Mouse (Mus musculus): ENCODE data around the gene Myl6.
"Not testable (repeated sequence)": the region's sequence is repeated elsewhere in the genome, so short reads cannot be mapped to it uniquely, and the experiment has no call there.

Gene Myl6

DNA sequence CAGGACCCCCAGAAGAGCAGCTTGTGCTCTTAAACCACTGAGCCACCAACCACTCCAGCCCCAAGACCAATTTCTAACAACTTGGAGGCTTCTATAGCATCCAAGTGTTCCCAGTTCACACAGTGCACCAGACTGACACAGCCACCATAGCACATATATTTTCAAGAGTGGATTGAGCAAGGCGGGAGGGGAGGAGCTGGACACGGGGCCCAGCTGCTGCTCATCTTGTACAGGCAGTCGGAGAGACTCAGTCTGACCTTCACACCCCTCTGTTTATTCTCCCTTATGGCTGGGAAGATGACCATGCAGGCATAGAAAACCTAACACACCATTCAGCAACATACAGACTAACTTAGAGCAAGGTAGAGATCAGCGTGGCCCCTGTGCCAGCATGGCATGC, 15.9 kb upstream of the Myl6 start:
- no peak for DNase-seq

- no peak for DNase-seq
Measured at GRCm38 (mm10) chr10:128509203-128509602, 15.3 kb upstream of the Myl6 start.

GRCm38 (mm10) chr10:128508260-128508659, 14.3 kb upstream of the Myl6 start:
- DNase-seq, result no peak

DNA sequence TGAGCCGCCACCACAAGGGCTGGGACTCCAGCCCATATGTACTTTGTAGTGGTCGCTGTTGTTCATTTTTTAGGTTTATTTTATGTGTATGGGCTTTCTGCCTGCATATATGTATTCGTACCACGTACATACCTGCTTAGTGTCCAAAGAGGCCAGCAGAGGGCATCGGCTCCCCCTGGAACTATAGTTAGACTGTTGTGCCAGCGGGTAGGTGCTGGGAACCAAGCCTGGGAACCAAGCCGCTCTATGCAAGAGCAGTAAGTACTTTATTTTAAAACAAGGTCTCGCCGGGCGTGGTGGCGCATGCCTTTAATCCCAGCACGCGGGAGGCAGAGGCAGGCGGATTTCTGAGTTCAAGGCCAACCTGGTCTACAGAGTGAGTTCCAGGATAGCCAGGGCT, 12.0 kb upstream of the Myl6 start:
- no peak for DNase-seq

DNA sequence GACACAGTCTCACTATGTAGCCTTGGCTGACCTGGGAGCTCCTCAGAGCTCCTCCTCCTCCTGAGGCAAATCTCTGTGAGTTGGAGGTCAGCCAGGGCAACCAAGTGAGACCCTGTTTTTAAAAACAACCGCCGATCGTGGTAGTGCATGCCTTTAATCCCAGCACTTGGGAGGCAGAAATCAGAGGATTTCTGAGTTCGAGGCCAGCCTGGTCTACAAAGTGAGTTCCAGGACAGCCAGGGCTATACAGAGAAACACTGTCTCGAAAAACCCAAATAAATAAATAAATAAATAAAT, 11.4 kb upstream of the Myl6 start:
- DNase-seq, result peak; percentile 47 to 60

GRCm38 (mm10) chr10:128504641-128505370, 10.9 kb upstream of the Myl6 start:
- DNase-seq, result no peak

GRCm38 (mm10) chr10:128504012-128504411, 10.1 kb upstream of the Myl6 start:
- DNase-seq, result no peak

DNA sequence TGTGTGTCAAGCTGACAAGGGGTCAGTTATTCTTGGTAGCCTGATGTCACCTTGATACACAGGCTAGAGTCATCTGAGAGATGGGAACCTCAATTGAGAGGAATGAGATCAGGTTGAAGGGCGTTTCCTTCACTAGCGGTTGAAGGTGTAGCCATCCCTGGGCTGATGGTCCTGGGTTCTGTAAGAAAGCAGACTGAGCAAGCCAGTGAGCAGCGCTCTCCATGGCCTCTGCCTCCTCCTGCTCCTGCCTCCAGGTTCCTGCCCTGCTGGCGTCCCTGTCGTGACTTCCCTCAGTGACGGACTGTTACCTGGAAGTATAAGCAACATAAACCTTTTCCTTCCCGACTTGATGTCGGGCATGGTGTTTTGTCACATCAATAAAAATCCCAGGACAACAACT, 9.6 kb upstream of the Myl6 start:
- DNase-seq, result no peak

- peak in 1 of 2 experiments; percentile 41 for DNase-seq
Measured at GRCm38 (mm10) chr10:128502341-128502740, 8.4 kb upstream of the Myl6 start.

GRCm38 (mm10) chr10:128499116-128499671, 5.2 kb upstream of the Myl6 start:
- DNase-seq, result peak; percentile 50 to 67

- DNase-seq, result peak; percentile 96 to 98
Measured at GRCm38 (mm10) chr10:128498590-128498989, 4.6 kb upstream of the Myl6 start, which contains the start of gene Myl6b. Gene Myl6b (minus strand): TSS chr10:128498685.

DNA sequence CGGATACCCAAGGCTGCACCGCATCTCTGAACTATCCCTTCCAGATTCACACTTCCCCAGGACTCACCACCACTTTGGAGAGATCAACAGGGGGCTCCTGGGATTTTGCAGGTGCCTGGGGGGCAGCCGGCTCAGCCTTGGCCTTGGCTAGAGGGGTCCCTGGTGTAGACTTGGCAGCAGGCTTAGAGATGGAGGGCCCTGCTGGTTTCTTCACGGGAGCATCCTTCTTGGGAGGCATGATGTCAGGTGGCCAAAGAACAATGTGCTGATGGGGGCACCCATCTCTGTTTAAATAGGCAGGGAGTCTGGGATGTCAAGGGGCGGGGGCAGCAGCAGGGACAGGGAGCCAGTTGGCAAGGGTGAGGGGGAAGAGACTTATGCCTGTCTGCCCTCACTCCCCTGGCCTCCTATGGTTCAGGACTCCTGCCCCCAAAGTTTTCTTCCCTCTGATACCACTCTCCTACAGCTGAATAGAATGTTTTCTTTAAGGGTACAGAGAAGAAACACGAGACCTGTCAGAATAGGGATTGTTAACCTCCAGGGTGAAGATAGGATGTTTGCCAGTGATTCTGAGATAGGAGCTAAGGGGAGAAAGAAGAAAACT, 3.3 kb upstream of the Myl6 start:
- no peak for DNase-seq

GRCm38 (mm10) chr10:128496509-128497077, 2.6 kb upstream of the Myl6 start:
- DNase-seq, result no peak

GRCm38 (mm10) chr10:128495903-128496302, 2.0 kb upstream of the Myl6 start:
- no peak for DNase-seq

GRCm38 (mm10) chr10:128495270-128495669, 1.3 kb upstream of the Myl6 start:
- DNase-seq, result no peak

DNA sequence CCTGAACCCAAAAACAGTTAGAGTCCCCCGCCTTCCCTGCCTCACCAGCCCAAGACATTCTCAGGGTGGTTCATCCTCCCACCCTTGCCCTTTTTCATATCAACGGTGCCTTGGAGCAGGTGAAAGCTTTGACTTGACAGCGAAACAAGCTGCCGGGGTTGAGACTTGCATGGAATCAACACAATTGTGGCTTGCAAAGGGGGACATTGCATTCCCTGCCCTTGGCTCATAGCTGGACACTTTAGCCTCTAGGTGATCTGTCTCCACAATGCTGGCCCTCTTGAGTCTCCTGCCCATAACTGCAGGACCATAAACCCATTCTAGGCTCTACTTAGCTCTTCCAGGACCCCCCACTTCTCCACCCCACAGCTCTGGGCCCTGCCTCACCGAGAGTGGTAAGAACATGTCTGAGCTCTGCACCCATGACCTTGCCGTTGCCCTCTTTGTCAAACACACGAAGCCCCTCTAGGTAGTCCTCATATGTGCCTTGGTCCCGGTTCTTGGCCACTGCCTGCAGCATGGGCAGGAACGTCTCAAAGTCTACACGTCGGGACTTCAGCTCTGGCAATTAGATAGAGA, 811 bp upstream of the Myl6 start:
- no peak for DNase-seq

DNA sequence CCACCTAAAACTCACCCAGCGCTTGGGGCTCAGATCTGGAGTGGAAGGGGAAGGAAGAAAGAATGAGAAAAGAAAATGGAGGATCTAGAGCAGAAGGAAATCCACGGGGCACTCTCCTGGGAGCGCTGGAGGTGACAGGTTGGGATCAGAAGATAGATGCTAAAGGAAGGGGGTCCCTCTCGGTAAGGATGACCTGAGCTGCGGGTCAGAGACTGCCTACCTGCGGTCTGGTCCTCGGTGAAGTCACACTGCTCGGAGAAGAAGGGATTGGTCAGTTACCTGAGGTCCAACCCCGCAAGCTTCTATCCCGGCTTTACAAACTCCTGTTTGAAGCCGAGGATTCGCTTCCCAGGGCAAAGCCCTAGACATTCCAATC, 638 bp downstream of the Myl6 start:
- DNase-seq, result no peak

DNA sequence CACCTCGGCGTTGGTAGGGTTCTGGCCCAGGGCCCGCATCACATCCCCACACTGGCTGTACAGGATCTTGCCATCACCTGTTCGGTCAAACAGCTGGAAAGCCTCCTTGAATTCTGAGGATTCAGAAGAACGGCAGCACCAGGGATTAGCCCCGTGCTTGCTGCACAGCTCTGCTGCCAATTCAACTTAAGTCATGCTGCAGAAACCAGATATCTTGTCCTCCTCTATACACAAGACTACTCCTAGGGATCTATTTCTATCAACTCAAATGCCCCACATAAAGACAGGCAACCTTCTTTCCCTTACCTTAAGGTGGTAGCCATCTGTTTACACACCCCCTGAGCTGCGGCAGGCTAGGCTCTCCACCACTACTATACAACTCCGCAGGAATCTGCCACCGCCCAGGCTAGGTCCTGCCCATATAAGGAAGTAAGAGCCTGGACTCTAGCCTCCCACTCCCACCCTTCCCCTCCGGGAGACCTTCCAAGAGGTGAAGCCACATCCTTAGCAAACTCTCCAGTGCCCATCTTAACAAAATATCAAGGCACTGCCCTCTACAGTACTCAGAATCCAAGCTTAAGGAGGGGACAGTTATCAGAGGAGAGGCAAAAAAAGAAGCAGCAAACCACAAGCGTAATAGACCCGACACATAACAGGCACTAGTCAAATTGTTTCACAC, 1.2 kb downstream of the Myl6 start:
- peak; percentile 70 to 75 for DNase-seq

DNA sequence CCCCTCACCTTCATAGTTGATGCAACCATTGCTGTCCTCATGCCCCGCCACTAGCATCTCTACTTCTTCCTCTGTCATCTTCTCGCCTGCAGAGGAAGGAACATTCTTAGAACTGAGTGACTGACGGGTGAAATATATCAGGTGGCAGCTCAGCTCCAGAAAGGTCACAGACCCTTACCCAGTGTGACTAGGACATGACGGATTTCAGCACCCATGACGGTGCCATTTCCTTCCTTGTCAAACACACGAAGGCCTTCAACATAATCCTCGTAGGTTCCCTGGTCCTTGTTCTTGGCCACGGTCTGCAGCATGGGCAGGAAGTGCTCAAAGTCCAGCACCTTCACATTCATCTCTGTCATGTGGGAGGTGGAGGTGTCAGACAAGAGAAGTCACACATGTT, 1.9 kb downstream of the Myl6 start:
- DNase-seq, result not testable (repeated sequence)

- peak; percentile 49 for DNase-seq
Measured at GRCm38 (mm10) chr10:128491495-128491894, 2.5 kb downstream of the Myl6 start.

- no peak for DNase-seq
Measured at GRCm38 (mm10) chr10:128490912-128491311, 3.0 kb downstream of the Myl6 start.

GRCm38 (mm10) chr10:128490232-128490631, 3.7 kb downstream of the Myl6 start:
- DNase-seq, result no peak

- no peak for DNase-seq
Measured at GRCm38 (mm10) chr10:128489785-128490184, 4.2 kb downstream of the Myl6 start.

Measured in kidney, adult 8-10 months (tissue).